Mouse (Mus musculus) stomach, embryonic 16.5 days (tissue): Measurements from ENCODE around the gene Cacna1a. TPM values are rescaled to one million over a fixed set of nuclear protein-coding genes. Genes with fewer than 3 reads are reported as not detected.

Experiments used
- ATAC-seq: fragments of 200-750 bp; cut with Nextera tagmentation; 2 replicates; pipeline ENCODE4 v1.8.0; 2017; ENCODE audit warnings: moderate number of reproducible peaks, moderate TSS enrichment; ENCODE audit not compliant: insufficient read depth, low FRiP score
- H3K27ac ChIP-seq: fragments of 300-500 bp; sonication (generic); 2 replicates; pipeline ENCODE4 v1.5.1; 2014; ENCODE audit warnings: low read length
- H3K27me3 ChIP-seq: fragments of 300-500 bp; sonication (generic); 2 replicates; pipeline ENCODE4 v1.6.1; 2014; ENCODE audit warnings: low read length, control low read depth, mixed read lengths; ENCODE audit not compliant: control insufficient read depth, insufficient read depth
- H3K36me3 ChIP-seq: fragments of 300-500 bp; sonication (generic); 2 replicates; pipeline ENCODE4 v1.6.1; 2014; ENCODE audit warnings: low read length; ENCODE audit not compliant: control insufficient read depth, insufficient read depth
- H3K4me1 ChIP-seq: fragments of 300-500 bp; sonication (generic); 2 replicates; pipeline ENCODE4 v1.6.1; 2014; ENCODE audit warnings: low read length, control low read depth, mixed read lengths; ENCODE audit not compliant: control insufficient read depth, insufficient read depth
- H3K4me2 ChIP-seq: fragments of 300-500 bp; sonication (generic); 2 replicates; pipeline ENCODE4 v1.6.1; 2014; ENCODE audit warnings: low read depth, low read length, mixed read lengths
- H3K4me3 ChIP-seq: fragments of 300-500 bp; sonication (generic); replicated peaks from 2 replicates; pipeline ENCODE4 v1.5.1; 2014; ENCODE audit warnings: mild to moderate bottlenecking, low read length
- H3K9ac ChIP-seq: fragments of 300-500 bp; sonication (generic); 2 replicates; pipeline ENCODE4 v1.6.1; 2014; ENCODE audit warnings: low read length
- H3K9me3 ChIP-seq: fragments of 300-500 bp; sonication (generic); replicated peaks from 2 replicates; pipeline ENCODE4 v1.6.1; 2016; ENCODE audit warnings: low read length, control low read depth; ENCODE audit not compliant: control insufficient read depth
- WGBS: fragments of 180-500 bp; shearing (Covaris S2); extraction: QIAGEN DNeasy Blood & Tissue Kit; methylation state at CpG from one replicate; pipeline ENCODE4 v1.1.7; 2014; 5-methylcytosine and 5-hydroxymethylcytosine counted together
- polyA plus RNA-seq: library from polyadenylated mRNA; unstranded; fragments of >200 nt; fragmentation: Nextera tagmentation; extraction: Ambion mirVana; gene quantifications from 2 replicates; pipeline ENCODE4 v1.2.1, GENCODE M21; 2015

Cacna1a gene
- polyA plus RNA-seq, 1 experiment from 2014 or later: 2.0 TPM

DNA sequence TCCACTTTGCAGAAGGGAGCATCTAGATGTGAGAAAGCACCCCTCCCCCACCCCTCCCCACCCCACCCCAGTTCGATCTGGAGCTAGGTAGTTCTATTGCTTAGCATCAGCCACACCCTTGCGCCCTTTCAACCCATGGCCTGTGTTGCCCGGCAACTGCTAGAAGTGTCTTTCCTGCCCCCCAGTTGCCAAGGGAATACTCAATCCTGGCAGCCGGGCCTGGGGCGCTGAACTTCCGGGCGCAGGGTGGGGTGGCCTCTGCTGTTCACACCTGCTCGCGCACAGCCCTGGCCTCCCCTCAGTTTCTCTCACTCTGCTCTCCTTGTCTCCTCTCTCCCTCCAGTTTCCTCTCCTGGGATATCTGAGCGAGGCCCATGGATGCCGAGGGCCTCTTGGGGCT, 31.8 kb upstream of the Cacna1a start:
- 50% methylated on average over 11 of the region's 11 CpGs for WGBS
- 0 out of 2 replicates have a peak overlapping the region, but pooled peaks have one; percentile 9 for H3K9ac ChIP-seq
- H3K36me3 ChIP-seq: no peaks in the 10 kb centered on the region
- H3K9me3 ChIP-seq: no peaks in the 10 kb centered on the region
- H3K4me2 ChIP-seq: no peak overlapping the region
- no peaks in the 10 kb centered on the region for H3K27me3 ChIP-seq
- no peak overlapping the region for H3K4me3 ChIP-seq
- ATAC-seq: peak; percentile 31; the same call in 1 of the 2 replicates
- peaks cover 5% of the 10 kb centered on the region; the same call in 1 of the 2 replicates for H3K4me1 ChIP-seq
- H3K27ac ChIP-seq: no peak overlapping the region

DNA sequence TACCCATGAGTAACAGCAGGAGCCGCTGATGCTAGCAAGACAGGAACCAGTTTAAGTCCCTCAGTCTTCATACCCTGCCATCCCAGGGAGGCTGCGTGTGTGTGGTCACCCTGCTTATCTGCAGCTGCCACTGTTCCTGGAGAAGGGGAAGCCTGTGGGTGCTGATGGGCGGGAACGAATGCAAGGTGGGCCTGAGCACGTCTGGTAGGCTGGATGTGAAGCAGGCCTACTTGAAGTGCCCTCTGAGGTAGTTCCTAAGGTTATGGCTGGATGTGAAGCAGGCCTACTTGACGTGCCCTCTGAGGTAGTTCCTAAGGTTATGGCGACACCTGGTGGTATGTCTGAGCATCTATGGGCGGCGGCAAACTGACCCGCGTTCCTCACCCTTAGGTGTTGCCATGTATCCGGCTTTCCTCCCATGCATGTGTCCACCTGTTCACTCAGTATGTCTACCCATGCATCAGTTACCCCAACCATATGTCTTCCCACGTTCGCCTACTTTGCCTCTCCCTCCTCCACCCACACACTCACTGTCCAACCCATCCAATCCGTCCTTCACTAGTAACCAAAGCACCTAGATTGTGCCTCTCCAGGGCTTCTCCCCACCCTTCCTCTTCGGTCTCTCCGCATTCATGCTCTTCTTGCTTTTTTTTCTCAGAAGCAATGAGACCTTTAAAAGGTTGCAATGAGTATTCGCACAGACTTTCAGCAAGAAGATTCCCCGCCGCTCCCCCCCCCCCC, 30.4 kb upstream of the Cacna1a start:
- WGBS: 20% methylated on average over 20 of the region's 20 CpGs
- peaks cover 5% of the 10 kb centered on the region; the same call in 1 of the 2 replicates for H3K4me1 ChIP-seq
- no peak overlapping the region; the same call in 1 of the 2 replicates for H3K9ac ChIP-seq
- H3K36me3 ChIP-seq: no peaks in the 10 kb centered on the region
- ATAC-seq: peak; percentile 86
- peak overlapping the region; percentile 31 for H3K4me2 ChIP-seq
- H3K27ac ChIP-seq: no peak overlapping the region
- H3K4me3 ChIP-seq: no peak overlapping the region
- H3K27me3 ChIP-seq: no peaks in the 10 kb centered on the region
- no peaks in the 10 kb centered on the region for H3K9me3 ChIP-seq

DNA sequence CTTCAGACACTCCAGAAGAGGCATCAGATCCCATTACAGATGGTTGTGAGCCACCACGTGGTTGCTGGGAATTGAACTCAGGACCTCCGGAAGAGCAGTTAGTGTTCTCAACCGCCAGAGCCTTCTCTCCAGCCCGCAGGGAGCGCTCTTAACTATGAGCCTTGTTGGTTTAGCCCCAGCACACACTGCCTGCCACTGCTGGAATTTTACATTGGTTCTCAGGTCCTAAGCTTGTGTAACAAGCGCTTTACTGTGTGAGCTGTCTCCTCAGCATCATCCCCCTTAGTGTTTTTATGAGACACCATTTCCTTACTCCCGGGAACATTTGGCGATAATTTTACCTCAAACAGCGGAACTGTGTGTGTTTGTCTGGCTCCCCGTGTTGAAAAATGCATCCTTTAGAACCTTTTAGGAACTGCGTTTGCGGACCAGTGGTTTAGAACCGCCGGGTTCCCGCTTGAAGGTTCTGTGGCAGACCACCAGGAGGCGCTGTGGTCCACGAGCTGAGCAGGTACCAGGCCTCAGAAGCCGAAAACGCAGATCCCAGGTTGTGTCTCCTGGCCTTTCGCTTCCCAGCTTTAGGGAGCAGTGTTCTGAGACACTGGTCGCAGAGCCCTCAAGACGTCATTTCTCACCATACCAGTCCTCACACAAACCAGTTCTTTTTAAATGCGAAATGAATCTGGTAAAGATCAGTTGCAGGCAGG, 24.7 kb upstream of the Cacna1a start:
- H3K4me3 ChIP-seq: no peak overlapping the region
- WGBS: 15% methylated on average over 23 of the region's 23 CpGs
- no peaks in the 10 kb centered on the region for H3K4me1 ChIP-seq
- no peak overlapping the region for H3K4me2 ChIP-seq
- no peak overlapping the region for H3K9ac ChIP-seq
- no peaks in the 10 kb centered on the region for H3K36me3 ChIP-seq
- no peak overlapping the region for H3K27ac ChIP-seq
- H3K27me3 ChIP-seq: no peaks in the 10 kb centered on the region
- ATAC-seq: no peak
- no peaks in the 10 kb centered on the region for H3K9me3 ChIP-seq

DNA sequence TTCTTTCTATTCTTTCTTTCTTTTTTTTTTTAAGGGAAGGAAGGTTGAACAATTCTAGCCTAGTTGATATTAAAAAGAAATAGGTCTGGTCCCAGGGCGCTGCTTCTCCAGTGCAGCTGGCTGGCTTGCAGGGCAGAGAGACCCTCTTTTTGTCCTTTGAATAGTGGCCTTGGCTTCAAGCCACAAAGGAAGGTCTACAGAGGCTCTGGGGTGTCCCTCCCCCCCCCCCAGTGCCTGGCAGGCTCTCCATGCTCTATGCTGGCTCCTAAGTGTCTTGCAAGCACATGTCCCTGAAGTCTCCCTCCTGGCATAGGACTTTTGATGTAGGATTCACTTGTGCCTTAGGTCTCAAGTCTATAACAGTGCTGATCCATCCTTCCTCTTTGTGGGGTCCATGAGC, 23.0 kb upstream of the Cacna1a start:
- 86% methylated on average over 1 of the region's 1 CpGs for WGBS
- Histone ChIP-seq H3K9ac (no peak overlapping the region), H3K9me3 (0 out of 2 replicates have a peak, but pooled peaks cover 4% of the 10 kb centered on the region), H3K4me2 (no peak overlapping the region), H3K36me3 (no peaks in the 10 kb centered on the region), H3K27me3 (no peaks in the 10 kb centered on the region), H3K27ac (no peak overlapping the region), H3K4me1 (no peaks in the 10 kb centered on the region), H3K4me3 (no peak overlapping the region)
- no peak for ATAC-seq

DNA sequence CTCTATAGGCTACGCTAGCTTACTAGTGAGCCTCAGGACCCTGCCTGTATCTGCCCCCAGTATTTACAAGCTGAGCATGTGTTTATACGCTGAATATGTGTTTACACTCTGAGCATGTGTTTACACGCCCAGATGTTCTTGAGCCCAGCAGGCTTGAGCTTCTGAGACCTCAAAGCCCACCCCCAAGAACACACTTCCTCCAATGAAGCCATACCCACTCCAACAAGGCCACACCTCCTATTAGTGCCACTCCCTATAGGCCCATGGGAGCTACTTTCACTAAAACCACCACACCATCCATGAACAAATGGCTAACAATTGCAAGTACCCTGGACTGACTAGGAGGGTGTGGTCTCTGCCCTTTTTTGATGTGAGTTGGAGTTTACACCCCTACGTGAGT, 17.3 kb upstream of the Cacna1a start:
- Histone ChIP-seq H3K27me3 (no peaks in the 10 kb centered on the region), H3K9ac (no peak overlapping the region), H3K27ac (no peak overlapping the region), H3K4me3 (no peak overlapping the region), H3K4me2 (no peak overlapping the region), H3K36me3 (no peaks in the 10 kb centered on the region), H3K9me3 (0 out of 2 replicates have a peak, but pooled peaks cover 4% of the 10 kb centered on the region), H3K4me1 (no peaks in the 10 kb centered on the region)
- ATAC-seq: peak; percentile 44; the same call in 1 of the 2 replicates
- WGBS: 58% methylated on average over 4 of the region's 4 CpGs

DNA sequence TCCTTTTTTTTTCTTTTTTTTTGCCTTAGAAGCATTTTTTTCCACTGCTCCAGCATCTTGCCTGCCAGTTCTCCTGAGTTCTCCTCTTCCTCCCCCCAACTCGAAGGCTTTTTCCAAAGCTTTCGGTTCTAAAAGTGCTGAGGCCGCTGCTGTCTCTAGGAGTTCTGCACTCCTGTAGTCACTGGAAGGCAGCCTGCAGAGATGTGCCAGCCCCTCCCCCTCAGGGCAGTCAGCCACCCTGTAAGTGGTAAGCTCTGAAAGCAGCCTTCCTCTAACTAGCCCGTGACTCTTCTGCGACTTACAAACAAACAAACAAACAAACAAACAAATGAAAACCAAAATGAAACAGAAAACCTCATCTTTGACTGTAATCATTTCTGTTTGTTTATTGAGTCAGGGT, 13.2 kb upstream of the Cacna1a start:
- Histone ChIP-seq H3K27me3 (no peaks in the 10 kb centered on the region), H3K4me3 (no peak overlapping the region), H3K9ac (no peak overlapping the region), H3K36me3 (no peaks in the 10 kb centered on the region), H3K4me2 (no peak overlapping the region), H3K27ac (no peak overlapping the region), H3K4me1 (no peaks in the 10 kb centered on the region), H3K9me3 (peaks cover 2% of the 10 kb centered on the region; the same call in 1 of the 2 replicates)
- 41% methylated on average over 5 of the region's 5 CpGs for WGBS
- no peak for ATAC-seq

DNA sequence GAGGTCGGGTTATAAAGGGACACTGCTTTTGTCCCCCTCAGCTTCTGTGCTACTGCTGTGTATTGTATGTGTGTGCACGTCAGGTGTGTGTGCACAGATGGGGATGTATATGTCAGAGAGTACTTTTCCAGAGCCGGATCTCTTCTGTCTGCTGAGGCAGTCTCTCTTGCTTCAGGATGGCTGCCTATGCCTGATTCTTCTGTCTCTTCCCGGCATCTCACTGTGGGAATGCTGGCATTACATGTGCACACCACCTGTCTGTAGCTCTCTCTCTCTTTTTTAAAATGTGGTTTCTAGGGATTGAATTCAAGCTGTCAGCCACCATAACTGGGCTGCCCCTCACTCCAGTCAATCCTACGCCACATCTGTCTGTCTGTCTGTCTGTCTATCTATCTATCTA, 12.4 kb upstream of the Cacna1a start:
- 80% methylated on average over 5 of the region's 5 CpGs for WGBS
- H3K9me3 ChIP-seq: peaks cover 2% of the 10 kb centered on the region; the same call in 1 of the 2 replicates
- H3K27ac ChIP-seq: no peak overlapping the region
- no peak for ATAC-seq
- no peaks in the 10 kb centered on the region for H3K4me1 ChIP-seq
- no peaks in the 10 kb centered on the region for H3K36me3 ChIP-seq
- H3K9ac ChIP-seq: no peak overlapping the region
- no peak overlapping the region for H3K4me3 ChIP-seq
- no peak overlapping the region for H3K4me2 ChIP-seq
- H3K27me3 ChIP-seq: no peaks in the 10 kb centered on the region

DNA sequence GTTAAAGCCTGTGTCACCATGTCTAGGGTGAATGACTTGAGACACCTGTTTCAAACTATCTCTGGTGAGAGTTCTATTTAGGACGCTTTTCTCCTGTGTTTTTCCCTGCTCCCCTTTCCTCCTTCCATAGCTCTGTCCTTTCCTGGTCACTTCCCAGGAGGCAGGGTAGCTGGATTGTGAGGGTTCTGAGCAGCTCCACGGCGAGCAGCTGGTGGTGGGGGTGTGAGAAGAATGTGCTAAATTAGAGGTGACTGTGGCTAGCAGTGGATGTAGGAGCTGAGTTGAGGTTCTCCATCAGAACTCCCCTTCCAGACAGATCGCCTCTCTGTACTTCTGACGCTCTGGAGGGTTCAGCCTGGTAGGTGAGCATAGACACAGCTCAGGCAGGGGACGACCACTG, 11.7 kb upstream of the Cacna1a start:
- H3K4me2 ChIP-seq: no peak overlapping the region
- H3K9me3 ChIP-seq: peaks cover 2% of the 10 kb centered on the region; the same call in 1 of the 2 replicates
- no peak overlapping the region for H3K27ac ChIP-seq
- no peak overlapping the region for H3K9ac ChIP-seq
- ATAC-seq: no peak
- no peak overlapping the region for H3K4me3 ChIP-seq
- no peaks in the 10 kb centered on the region for H3K4me1 ChIP-seq
- WGBS: 62% methylated on average over 6 of the region's 6 CpGs
- H3K27me3 ChIP-seq: no peaks in the 10 kb centered on the region
- no peaks in the 10 kb centered on the region for H3K36me3 ChIP-seq

DNA sequence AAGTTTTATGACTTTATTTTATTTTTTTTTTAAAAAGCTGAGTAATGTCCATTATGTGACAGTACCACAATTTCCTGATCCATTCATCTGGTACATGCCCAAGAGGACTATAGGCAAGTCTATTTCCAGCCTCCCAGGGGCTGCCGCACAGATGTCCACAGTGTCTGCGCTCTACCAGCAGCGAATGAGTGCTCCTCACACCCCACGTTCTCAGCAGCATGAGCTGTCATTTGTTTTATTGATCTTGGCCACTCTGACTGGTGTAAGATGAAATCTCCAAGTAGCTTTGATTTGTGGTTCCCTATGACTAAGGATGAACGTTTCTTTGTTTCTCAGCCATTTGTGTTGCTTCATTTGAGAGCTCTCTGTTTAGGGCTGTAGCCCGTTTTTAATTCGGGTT, 6.6 kb upstream of the Cacna1a start:
- H3K27me3 ChIP-seq: no peaks in the 10 kb centered on the region
- no peak for ATAC-seq
- no peak overlapping the region for H3K4me3 ChIP-seq
- WGBS: 78% methylated on average over 7 of the region's 7 CpGs
- H3K4me1 ChIP-seq: no peaks in the 10 kb centered on the region
- no peak overlapping the region for H3K4me2 ChIP-seq
- H3K36me3 ChIP-seq: no peaks in the 10 kb centered on the region
- H3K27ac ChIP-seq: no peak overlapping the region
- no peak overlapping the region for H3K9ac ChIP-seq
- H3K9me3 ChIP-seq: peaks cover 2% of the 10 kb centered on the region; the same call in 1 of the 2 replicates
